Mouse (Mus musculus): Measurements from ENCODE around the gene Gm47985.

- no peak for TF ChIP-seq CTCF (IDR thresholded peaks at IDR 0.05)
- TF ChIP-seq POLR2A (IDR thresholded peaks at IDR 0.05; ENCODE audit: insufficient read depth, low read depth, low read length) = no peak
Observed at GRCm38 (mm10) chr1:151222561-151223267, 40.4 kb downstream of the Gm47985 start.
